Mouse (Mus musculus) G1E (cell line): ENCODE results near the gene Kcnc1.

ENCODE experiments used
- CTCF ChIP-seq: IDR thresholded peaks from 2 replicates; pipeline ENCODE4 v1.5.1; 2012; ENCODE audit warnings: low read depth, low read length, inconsistent platforms, mixed read lengths
- GATA1 ChIP-seq: IDR thresholded peaks from 2 replicates; pipeline ENCODE4 v1.6.1; 2012; ENCODE audit warnings: borderline replicate concordance, low read length, inconsistent platforms, mixed read lengths
- POLR2AphosphoS5 ChIP-seq: IDR thresholded peaks from 2 replicates; pipeline ENCODE4 v1.6.1; 2012; ENCODE audit warnings: low read depth, low read length, inconsistent platforms; ENCODE audit not compliant: insufficient replicate concordance

- no peak for TF ChIP-seq CTCF
- TF ChIP-seq POLR2AphosphoS5, result no peak
- no peak for TF ChIP-seq GATA1
These were observed 16.5 kb downstream of the Kcnc1 start for GRCm38 (mm10) chr7:46412823-46413222.
